In the genomic region with DNA sequence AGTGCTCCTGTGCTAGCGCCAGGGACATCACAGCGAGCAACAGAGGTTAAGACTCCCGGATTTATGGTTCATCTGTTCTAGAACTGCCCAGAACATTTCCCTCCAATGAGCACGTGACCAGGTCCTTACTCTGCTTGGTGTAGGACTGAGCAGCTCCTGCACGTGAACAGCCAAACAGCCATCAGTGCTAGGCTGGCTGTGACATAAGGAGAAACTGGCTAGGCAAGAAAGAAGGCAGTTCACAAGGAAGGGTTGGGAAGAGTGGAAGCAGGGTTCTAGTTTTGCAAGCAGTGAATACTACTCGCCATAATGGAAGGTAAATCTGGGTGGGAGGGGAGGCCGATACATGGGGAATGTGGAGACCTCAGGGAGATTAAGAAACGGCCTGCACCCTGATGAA, we compare ENCODE assay signal across 16 mouse cellular contexts. TPM values are rescaled to one million over a fixed set of nuclear protein-coding genes. Genes with fewer than 3 reads are reported as not detected.
"Had no signal": no experiment of that assay in that cellular context is flagged by ENCODE, and none has a peak within 500 bp of the region (broad histone marks: within the 10 kb centered on the region; RNA-seq: fewer than 3 reads in every experiment).

No protein-coding gene starts in this region.

- H3K4me3 ChIP-seq: limb, embryonic 13.5 days; midbrain, embryonic 15.5 days; neural tube, embryonic 13.5 days had no signal

- H3K9ac ChIP-seq: limb, embryonic 13.5 days; liver, embryonic 14.5 days; midbrain, embryonic 15.5 days; neural tube, embryonic 13.5 days had no signal

- H3K9me3 ChIP-seq: limb, embryonic 13.5 days; midbrain, embryonic 15.5 days; neural tube, embryonic 13.5 days had no signal

- H3K36me3 ChIP-seq: limb, embryonic 13.5 days; midbrain, embryonic 15.5 days; neural tube, embryonic 13.5 days had no signal

- H3K27me3 ChIP-seq: limb, embryonic 13.5 days; midbrain, embryonic 15.5 days; neural tube, embryonic 13.5 days had no signal

- ATAC-seq: hindbrain, embryonic 16.5 days; inflammation-experienced regulatory T-cells, adult 6 months; midbrain, embryonic 15.5 days had no signal

- DNase-seq: kidney, adult 8-10 months; kidney, postnatal 10 days; lung, adult 18-20 months; right cerebral cortex, postnatal 14 days; thymus, postnatal 36 days had no signal

- H3K4me2 ChIP-seq: limb, embryonic 13.5 days; midbrain, embryonic 15.5 days; neural tube, embryonic 13.5 days had no signal

- H3K4me1 ChIP-seq: midbrain, embryonic 15.5 days; neural tube, embryonic 13.5 days had no signal

- H3K27ac ChIP-seq: limb, embryonic 13.5 days; liver, embryonic 14.5 days; midbrain, embryonic 15.5 days; neural tube, embryonic 13.5 days had no signal

RNA-seq across cellular contexts. Expression of a gene that starts 10.1 kb away (rescaled TPM):
- polyA plus RNA-seq: inflammation-experienced regulatory T-cells, adult 6 months had no signal

RNA-seq across cellular contexts. Expression of a gene that starts 14.4 kb away (rescaled TPM):
- polyA plus RNA-seq: hindbrain, embryonic 16.5 days; inflammation-experienced regulatory T-cells, adult 6 months; large intestine, adult 2 months; limb, embryonic 13.5 days; liver, adult 2 months; liver, embryonic 14.5 days; lung, embryonic 16.5 days; midbrain, embryonic 15.5 days; neural tube, embryonic 13.5 days; spleen, adult 2 months; thymus, postnatal 0 days had no signal
